Mouse (Mus musculus) forelimb bud, embryonic 11.5 days (tissue): ENCODE results near the gene Gm28053.
"Not testable (repeated sequence)": the region's sequence is repeated elsewhere in the genome, so short reads cannot be mapped to it uniquely, and the experiment has no call there.

Experiments used
- DNase-seq: peaks from one replicate; pipeline ENCODE4 v3.0.0-alpha.2; 2012; ENCODE audit warnings: low read depth, low spot score

The Gm28053 gene

GRCm38 (mm10) chr6:48718455-48718854, at the start of gene Gm28053, which contains the start of gene Gimap7:
Gene Gm28053, plus strand, starts transcription at chr6:48718607.
Gene Gimap7, plus strand, starts transcription at chr6:48718621.
- no peak for DNase-seq

GRCm38 (mm10) chr6:48669446-48669969, 48.9 kb upstream of the Gm28053 start:
- no peak for DNase-seq

- DNase-seq: no peak
Observed at GRCm38 (mm10) chr6:48674291-48675058, 43.9 kb upstream of the Gm28053 start.

- no peak for DNase-seq
Observed at GRCm38 (mm10) chr6:48675400-48675930, 42.9 kb upstream of the Gm28053 start.

- peak; percentile 12 for DNase-seq
Observed at GRCm38 (mm10) chr6:48675931-48676859, 42.2 kb upstream of the Gm28053 start, which contains the start of gene Gimap9. Gene Gimap9, plus strand, starts transcription at chr6:48676129.

GRCm38 (mm10) chr6:48676860-48677415, 41.5 kb upstream of the Gm28053 start:
- no peak for DNase-seq

GRCm38 (mm10) chr6:48677492-48678345, 40.7 kb upstream of the Gm28053 start:
- no peak for DNase-seq

GRCm38 (mm10) chr6:48678391-48678790, 40.0 kb upstream of the Gm28053 start:
- no peak for DNase-seq

- no peak for DNase-seq
Observed at GRCm38 (mm10) chr6:48679701-48680100, 38.7 kb upstream of the Gm28053 start.

GRCm38 (mm10) chr6:48680421-48680820, 38.0 kb upstream of the Gm28053 start:
- DNase-seq: no peak

- DNase-seq: no peak
Observed at GRCm38 (mm10) chr6:48681472-48682090, 36.8 kb upstream of the Gm28053 start.

- DNase-seq: no peak
Observed at GRCm38 (mm10) chr6:48682271-48682670, 36.1 kb upstream of the Gm28053 start.

- not testable (repeated sequence) for DNase-seq
Observed at GRCm38 (mm10) chr6:48683263-48683821, 35.1 kb upstream of the Gm28053 start.

GRCm38 (mm10) chr6:48684319-48684718, 34.1 kb upstream of the Gm28053 start, which contains the start of gene Gimap4:
Gene Gimap4, plus strand, starts transcription at chr6:48684549.
- DNase-seq: no peak

GRCm38 (mm10) chr6:48684806-48685205, 33.6 kb upstream of the Gm28053 start:
- no peak for DNase-seq

GRCm38 (mm10) chr6:48685251-48685650, 33.2 kb upstream of the Gm28053 start:
- no peak for DNase-seq

- DNase-seq: no peak
Observed at GRCm38 (mm10) chr6:48685694-48686665, 32.4 kb upstream of the Gm28053 start.

GRCm38 (mm10) chr6:48687077-48687476, 31.3 kb upstream of the Gm28053 start:
- no peak for DNase-seq
